Mouse (Mus musculus): ENCODE measurements around the gene Rab22a.
A peak's percentile ranks its signal among the peaks of the same experiment; 100 is the strongest.
"Not testable (repeated sequence)": the region's sequence is repeated elsewhere in the genome, so short reads cannot be mapped to it uniquely, and the experiment has no call there.

Rab22a gene

DNA sequence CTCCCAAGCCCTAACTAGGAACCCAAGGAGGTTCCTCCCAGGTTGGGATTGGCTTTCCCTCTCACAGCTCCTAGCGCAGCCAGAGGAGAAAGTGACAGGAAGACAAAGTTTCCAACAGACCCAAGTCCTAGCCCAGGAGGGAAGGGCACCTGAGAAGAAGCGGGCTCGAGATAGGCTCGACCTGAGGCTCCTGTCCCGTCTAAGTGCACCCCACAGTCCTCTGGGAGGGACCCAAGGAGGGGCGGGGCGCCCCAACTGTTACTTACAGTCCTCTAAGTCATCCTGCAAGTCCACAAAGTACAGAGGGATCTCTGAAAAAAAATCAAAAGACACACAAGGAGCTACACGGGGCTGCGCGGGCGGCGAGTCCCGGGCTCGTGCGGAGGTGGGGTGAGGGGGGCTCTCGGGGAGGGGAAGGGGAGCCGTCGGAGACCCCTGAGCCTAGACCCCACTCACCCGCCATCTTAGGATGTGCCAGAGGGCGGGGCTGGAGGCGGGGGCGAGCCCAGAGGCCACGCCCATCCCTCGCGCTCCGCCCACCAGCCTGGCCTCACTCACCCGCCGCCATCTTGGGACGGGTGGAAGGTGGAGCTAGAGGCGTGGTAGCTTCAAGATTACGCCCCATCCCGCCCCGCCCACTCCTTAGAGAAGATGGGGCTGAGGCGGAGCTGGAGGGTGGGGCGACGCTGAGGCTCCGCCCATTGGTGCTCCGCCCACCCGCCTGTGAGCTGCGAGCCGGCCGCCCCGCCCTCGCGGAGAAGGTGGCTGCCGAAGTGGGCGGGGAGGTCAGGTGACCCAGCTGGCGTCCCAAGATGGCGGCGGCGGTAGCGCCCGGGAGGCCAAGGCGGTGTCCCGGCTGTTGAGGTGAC is at the start of gene Rab22a:
Rab22a (plus strand) TSS at position 704 of the 869 bp plus-strand sequence.
- peak; percentile 96 for DNase-seq (ENCODE audit: low read depth)

GRCm38 (mm10) chr2:173615378-173616081 is 44.0 kb upstream of the Rab22a start:
- DNase-seq (ENCODE audit: low read depth) = no peak

DNA sequence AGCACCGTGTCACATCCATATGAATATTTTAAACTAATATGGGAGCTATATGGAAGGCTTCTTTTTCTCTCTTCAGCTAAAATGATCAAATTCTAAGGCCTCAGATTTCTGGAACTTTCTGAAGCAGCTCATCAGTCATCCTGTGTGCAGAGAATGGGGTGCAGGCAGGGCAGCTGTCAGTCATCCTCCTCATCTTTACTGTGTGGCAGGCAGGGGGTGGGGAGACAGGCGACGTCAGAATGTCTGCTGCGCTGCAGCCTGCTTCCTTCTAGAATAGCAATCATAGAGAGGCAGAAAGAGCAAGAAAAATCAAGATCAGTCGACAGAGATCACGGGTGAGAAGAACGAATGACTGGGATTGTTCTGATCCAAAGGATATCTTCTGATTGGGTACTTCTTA is 43.4 kb upstream of the Rab22a start:
- DNase-seq (ENCODE audit: low read depth) = no peak

- DNase-seq (ENCODE audit: low read depth) = no peak
Measured at GRCm38 (mm10) chr2:173619132-173619531, 40.4 kb upstream of the Rab22a start.

DNA sequence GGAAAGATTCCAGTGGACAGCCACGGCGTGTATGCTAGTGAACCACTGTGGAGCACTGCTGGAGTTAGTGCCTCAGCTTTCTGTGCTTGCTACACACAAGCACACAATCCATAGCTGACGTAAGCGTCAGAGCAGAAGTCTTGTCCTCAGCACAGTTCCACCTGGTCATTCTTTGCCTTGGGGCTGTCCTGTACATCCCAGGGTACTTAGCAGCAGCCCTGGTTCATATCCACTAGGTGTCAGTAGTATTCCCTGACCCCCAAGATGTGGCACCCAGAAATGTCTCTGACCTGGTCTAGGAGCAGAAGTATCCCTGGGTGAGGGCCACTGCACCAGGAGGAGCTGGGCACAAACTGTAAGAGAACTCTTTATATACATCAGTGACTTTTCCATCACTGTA is 38.9 kb upstream of the Rab22a start:
- DNase-seq (ENCODE audit: low read depth) = no peak

GRCm38 (mm10) chr2:173622173-173622601 is 37.4 kb upstream of the Rab22a start:
- DNase-seq (ENCODE audit: low read depth) = no peak

DNA sequence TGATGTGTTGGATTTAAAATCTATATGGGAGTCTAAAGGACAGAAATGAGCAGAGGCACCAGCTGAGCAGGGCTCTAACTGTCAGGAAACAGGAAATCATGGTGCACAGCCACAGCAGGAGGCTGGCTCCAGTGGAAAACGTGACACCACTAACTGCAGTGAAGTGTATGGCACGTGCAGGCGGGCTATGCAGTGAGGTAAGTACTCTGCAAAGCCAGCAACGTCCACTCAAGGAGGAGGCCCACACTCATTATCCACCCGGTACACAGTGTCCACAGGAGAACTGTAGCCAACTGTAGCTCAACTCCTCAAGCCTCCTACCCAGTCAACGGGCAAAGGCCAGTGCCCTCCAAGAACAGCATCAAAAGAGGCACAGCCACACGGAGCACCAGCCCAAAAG is 34.9 kb upstream of the Rab22a start:
- DNase-seq (ENCODE audit: low read depth) = no peak

GRCm38 (mm10) chr2:173625786-173626185 is 33.8 kb upstream of the Rab22a start:
- DNase-seq (ENCODE audit: low read depth) = no peak

GRCm38 (mm10) chr2:173634106-173634505 is 25.5 kb upstream of the Rab22a start:
- DNase-seq (ENCODE audit: low read depth) = not testable (repeated sequence)

DNA sequence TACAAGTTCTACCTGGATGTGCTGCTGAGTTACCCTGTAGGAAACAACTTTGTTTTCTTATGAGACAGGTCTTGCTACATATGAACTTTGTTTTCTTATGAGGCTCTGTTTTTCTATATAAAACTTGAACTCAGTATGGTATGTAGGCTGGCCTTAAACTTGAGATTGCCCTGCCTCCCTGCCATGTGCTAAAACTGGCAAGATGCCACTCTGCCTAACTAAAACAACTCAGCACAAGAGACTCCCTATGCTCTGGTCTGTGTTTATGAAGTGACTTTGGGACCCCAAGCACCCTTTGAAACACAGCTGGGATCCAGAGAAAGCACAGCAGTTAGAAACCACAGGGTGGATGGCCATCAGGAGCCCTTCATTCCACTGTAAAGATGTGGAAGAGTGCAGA is 18.2 kb upstream of the Rab22a start:
- DNase-seq (ENCODE audit: low read depth) = no peak

DNA sequence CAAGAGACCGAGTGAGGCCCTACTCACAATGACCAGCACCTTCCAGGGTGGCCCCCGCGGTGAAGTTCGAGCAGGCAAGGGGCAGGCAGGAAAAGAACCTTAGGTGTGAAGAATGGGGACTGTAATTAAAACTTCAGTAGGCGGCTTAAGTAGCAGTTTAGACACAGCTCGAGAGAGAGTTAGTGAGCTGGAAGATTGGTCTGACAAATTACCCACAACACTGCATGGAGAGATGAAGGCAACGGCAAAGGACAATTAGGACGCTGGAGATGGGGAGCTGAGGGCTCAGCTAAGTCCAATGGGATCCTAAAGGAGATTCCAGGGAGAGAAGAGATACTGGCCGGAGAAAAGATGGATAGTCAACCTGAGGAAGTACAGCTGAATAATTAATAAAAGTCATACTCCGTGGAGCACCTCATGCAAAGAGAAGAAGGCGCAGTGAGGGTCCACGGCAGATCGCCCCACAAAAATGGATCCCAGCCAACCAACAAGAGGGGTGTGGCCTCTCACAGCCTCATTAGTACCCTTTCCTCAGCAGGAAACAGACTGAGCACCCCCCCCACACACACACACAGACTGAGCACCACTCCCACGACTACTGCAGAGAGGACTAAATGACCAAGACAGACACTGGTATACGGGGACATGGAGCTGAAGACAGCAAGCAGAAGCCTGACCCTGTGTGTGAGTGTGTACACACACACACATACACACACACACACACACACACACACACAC is 17.1 kb upstream of the Rab22a start:
- DNase-seq (ENCODE audit: low read depth) = no peak

DNA sequence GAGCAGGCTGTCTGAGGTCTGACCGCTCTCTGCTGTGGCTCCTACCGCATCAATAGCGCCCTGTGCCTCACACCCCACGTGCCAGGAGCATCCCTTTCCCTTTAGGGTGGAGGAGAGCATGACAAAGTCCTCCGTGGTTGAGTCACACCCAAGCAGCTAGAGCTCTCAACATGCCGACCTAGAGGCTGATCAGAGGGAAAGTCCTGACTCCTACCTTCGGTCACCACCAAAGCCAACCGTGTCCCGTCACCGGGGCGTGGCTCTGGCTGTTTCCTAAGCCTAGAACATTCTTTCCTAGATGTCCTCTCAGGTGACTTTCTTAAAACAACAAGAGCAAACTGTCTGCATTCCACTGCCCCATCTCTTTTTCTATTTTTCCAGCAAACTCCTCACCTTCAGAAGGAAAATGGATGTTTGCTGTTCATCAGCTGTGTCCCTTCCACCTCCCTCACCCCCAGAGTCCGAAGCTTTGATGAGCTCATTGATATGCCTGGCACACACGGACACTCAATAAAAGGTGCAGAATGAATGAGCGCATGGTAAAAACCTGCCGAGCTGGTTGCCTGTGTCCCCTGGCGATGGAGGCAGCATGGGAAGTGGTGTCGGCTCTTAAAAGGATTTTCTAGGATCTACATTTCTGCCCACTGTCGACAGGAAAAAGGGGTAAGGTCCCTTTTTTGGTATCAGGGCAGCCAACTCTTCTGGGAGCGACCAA is 12.2 kb upstream of the Rab22a start:
- DNase-seq (ENCODE audit: low read depth) = no peak

DNA sequence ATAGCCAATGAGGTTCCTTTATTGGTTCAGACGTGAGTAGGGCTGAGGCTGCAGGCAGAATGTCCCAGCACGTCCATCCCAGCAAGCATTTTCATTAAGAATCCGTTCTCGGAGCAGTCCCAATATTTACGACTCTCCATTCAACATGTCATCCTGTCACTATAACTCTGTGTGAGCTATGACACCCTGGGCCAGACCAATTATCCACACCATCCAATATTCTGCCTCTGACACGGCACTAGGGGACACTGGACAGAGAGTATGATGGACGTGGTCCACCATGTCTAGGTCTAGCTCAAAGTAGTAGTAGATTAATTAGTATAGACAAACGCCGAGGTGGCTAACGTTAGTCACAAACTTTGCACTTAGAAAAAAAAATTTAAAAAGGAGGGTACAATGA is 9.8 kb upstream of the Rab22a start:
- no peak for DNase-seq (ENCODE audit: low read depth)

- DNase-seq (ENCODE audit: low read depth) = no peak
Measured at GRCm38 (mm10) chr2:173653526-173653925, 6.0 kb upstream of the Rab22a start.

- DNase-seq (ENCODE audit: low read depth) = peak; percentile 46
Measured at GRCm38 (mm10) chr2:173657736-173658135, 1.8 kb upstream of the Rab22a start.

GRCm38 (mm10) chr2:173658517-173658916 is 1.0 kb upstream of the Rab22a start:
- DNase-seq (ENCODE audit: low read depth) = no peak

GRCm38 (mm10) chr2:173659926-173660684 is 545 bp downstream of the Rab22a start:
- no peak for DNase-seq (ENCODE audit: low read depth)

DNA sequence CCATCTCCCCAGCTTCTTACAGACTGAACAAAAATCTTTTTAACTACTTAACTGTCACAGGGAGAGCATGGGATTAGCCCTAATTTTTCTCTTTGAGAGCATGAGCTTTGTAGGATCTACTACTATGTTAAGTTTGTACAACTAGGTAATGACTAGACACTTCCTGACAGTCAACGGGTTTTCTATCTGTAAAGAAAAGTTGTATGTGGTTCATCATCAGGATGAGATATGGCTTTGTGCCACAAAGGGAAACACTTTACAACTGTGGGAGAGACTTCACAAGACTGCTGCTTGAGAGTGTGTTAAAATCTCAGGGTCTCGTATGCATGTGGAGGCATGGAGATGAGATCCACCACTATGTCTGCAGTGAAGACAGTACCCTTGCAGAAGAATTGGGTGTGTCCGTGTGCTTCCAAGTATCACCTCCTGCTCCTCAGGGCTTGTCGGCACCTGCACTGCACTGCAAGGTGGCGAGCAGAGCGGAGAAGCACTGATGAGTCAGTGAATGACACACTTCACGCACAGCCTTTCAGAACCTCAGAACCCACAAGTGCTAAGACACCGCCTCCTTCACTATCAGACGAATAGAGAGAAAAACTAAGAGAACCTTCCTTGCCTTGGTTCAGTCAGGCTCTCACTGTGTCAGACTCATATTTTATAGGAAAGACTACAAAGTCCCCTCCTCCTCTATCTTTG is 2.8 kb downstream of the Rab22a start:
- no peak for DNase-seq (ENCODE audit: low read depth)

DNA sequence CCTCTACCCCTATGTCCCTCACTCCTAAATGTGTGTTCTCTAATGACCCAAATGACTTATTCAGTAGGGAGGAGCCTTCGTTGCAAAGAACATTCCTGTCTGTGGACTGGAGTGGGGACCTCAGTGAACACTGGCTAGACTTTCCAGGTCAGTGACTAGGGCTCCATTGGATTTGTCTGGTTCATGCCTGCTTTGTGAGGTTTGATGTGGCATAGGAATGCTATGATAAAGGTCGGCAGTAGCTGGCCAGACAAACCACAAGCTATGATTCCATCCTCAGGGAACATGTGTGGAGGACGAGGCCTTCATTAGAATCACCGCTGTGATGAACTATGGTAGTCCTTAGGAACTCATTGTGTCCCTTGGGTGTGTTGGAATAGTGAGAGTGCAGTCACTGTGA is 5.2 kb downstream of the Rab22a start:
- no peak for DNase-seq (ENCODE audit: low read depth)

DNA sequence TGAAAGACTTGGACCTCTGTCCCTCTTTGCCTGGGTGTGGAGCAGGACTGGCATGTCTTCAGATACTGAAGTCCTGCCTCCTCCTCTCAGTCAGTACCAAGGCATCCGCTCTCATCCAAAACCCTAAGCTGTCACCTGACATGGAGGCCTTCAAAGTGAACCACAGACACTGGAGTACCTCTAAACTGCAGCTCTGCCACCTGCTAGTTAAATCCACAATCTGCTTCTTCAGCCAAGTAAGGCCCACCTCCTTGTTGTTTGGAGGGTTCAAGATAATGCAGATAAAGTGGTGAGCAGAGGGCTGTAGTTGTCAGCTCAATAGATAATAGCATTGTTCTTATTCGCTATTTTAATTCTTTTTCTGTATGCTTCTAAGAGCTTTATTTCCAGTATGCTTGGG is 5.7 kb downstream of the Rab22a start:
- DNase-seq (ENCODE audit: low read depth) = peak; percentile 44

GRCm38 (mm10) chr2:173666876-173667275 is 7.3 kb downstream of the Rab22a start:
- no peak for DNase-seq (ENCODE audit: low read depth)
